Mouse (Mus musculus): Measurements from ENCODE around the gene Prps1l3. TPM values are rescaled to one million over a fixed set of nuclear protein-coding genes. Genes with fewer than 3 reads are reported as not detected.

Gene Prps1l3
- polyA plus RNA-seq, 1 experiment from 2014 or later = 21.5 TPM

DNA sequence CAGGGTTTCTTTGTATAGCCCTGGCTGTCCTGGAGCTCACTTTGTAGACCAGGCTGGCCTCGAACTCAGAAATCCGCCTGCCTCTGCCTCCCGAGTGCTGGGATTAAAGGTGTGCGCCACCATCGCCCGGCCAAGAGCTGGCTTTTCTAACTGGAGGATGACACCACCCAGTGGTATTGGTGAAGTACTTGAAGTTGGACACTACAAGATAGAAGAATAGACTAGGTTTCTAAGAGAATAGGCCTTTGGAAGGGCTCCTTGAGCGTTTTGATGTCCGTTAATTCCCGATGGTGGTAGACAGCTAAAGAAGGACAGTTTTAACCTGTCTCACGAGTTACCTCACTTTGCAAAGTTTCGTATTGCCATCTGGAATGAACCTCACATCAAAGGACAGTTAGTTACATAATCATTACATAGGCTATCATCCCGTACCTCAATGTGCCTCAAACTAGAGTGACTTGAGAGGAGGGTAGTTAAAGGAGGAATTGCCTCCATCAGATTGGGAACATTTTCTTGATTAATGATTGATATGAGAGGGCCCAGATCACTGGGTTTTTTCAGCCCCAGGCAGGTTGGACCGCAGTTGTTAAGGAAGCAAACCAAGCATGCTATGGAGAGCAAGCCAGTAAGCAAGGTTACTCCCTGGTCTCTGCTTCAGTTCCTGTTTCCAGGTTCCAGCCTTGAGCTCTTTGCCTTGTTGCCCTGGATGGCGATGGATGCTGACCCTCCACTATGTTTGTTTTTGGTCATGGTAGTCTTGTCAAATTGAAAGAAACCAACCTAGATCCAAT lies 1.1 kb downstream of the Prps1l3 start:
- H3K27me3 ChIP-seq (replicated peaks; ENCODE audit: control insufficient read depth, insufficient read depth, low read length) = no peaks in the 10 kb centered on the region
- TF ChIP-seq CTCF (IDR thresholded peaks at IDR 0.05; ENCODE audit: low read depth) = peak; percentile 56
- H3K4me1 ChIP-seq (replicated peaks; ENCODE audit: control insufficient read depth, insufficient read depth, low read length) = peaks cover 5% of the 10 kb centered on the region; the same call in 1 of the 2 replicates
- H3K9ac ChIP-seq (ENCODE audit: low read depth, low read length) = peak overlapping the region; percentile 73
- H3K4me3 ChIP-seq (ENCODE audit: low read depth, low read length) = peak overlapping the region; percentile 71
- 0 out of 2 replicates have a peak, but pooled peaks have one; percentile 27 for ATAC-seq
- no peaks in the 10 kb centered on the region for H3K9me3 ChIP-seq (ENCODE audit: control insufficient read depth)
- peak overlapping the region; percentile 84 for H3K4me2 ChIP-seq (replicated peaks; ENCODE audit: low read depth)
- no peak overlapping the region; the same call in 1 of the 2 replicates for H3K27ac ChIP-seq (ENCODE audit: low read depth, low read length)
- no peaks in the 10 kb centered on the region for H3K36me3 ChIP-seq (ENCODE audit: control insufficient read depth, insufficient read depth)
- 49% methylated on average over 14 of the region's 14 CpGs for WGBS

DNA sequence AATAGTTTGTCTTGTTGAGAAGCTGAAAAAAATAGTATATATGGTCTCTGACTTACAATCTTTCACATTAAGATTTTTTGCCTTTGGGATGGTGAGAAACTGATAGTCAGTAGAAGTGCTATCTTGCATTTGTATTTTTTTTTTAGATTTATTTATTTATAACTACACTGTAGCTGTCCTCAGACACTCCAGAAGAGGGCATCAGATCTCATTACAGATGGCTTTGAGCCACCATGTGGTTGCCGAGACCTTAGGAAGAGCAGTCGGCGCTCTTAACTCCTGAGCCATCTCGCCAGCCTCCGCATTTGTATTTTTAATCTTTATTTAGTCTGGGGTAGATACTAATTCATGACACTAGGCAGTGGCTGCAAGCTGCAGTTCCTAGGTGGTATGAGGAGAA lies 3.2 kb downstream of the Prps1l3 start:
- Histone ChIP-seq H3K9me3 (ENCODE audit: control insufficient read depth) (no peaks in the 10 kb centered on the region), H3K4me3 (ENCODE audit: low read depth, low read length) (no peak overlapping the region), H3K4me2 (replicated peaks; ENCODE audit: low read depth) (no peak overlapping the region), H3K9ac (ENCODE audit: low read depth, low read length) (no peak overlapping the region), H3K36me3 (ENCODE audit: control insufficient read depth, insufficient read depth) (peaks cover 3% of the 10 kb centered on the region), H3K4me1 (replicated peaks; ENCODE audit: control insufficient read depth, insufficient read depth, low read length) (peaks cover 5% of the 10 kb centered on the region; the same call in 1 of the 2 replicates), H3K27me3 (replicated peaks; ENCODE audit: control insufficient read depth, insufficient read depth, low read length) (no peaks in the 10 kb centered on the region), H3K27ac (ENCODE audit: low read depth, low read length) (no peak overlapping the region)
- no peak for TF ChIP-seq CTCF (IDR thresholded peaks at IDR 0.05; ENCODE audit: low read depth)
- WGBS = 89% methylated on average over 5 of the region's 5 CpGs
- ATAC-seq = no peak

DNA sequence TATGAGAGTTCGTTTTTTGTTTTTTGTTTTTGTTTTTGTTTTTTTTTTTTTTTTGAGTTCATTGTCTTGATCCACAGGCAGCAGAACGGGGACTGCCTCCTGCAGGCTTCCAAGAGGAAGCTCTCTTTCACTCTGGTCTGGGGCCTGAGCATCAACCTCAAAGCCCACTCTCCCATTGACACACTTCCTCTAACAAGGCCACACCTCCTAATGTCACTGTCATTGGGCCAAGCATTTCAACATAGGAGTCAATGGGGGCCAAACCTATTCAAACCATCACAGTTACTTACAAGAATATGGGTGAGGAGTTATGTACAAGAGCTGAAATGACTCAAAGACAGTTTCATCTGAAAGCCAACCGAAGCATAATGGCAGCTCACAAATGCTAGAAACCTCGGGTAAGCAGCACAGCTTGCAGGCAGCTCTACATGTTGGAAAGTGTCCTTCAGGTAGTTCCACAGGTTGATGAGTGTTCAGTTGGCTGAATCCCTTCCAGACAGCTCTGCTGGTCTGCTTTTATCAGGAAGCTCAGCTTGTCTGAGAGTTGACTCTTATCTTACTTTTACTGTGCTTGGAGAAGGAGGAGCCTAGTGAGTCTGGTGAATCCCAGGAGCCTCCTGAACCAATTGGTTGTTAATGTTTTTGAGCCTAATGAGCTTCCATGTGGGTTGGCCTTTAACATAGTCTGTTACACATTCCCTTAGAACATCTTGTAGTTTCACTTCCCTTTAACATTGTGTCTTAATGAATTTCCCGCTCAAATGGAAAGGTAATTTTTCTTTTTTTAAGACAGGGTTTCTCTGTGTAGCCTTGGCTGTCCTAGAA lies 13.7 kb downstream of the Prps1l3 start:
- H3K4me2 ChIP-seq (replicated peaks; ENCODE audit: low read depth) = no peak overlapping the region
- H3K4me3 ChIP-seq (ENCODE audit: low read depth, low read length) = no peak overlapping the region
- H3K27ac ChIP-seq (ENCODE audit: low read depth, low read length) = no peak overlapping the region
- TF ChIP-seq CTCF (IDR thresholded peaks at IDR 0.05; ENCODE audit: low read depth) = no peak
- no peak for ATAC-seq
- H3K9ac ChIP-seq (ENCODE audit: low read depth, low read length) = no peak overlapping the region
- H3K36me3 ChIP-seq (ENCODE audit: control insufficient read depth, insufficient read depth) = peaks cover 6% of the 10 kb centered on the region
- no peaks in the 10 kb centered on the region for H3K4me1 ChIP-seq (replicated peaks; ENCODE audit: control insufficient read depth, insufficient read depth, low read length)
- H3K27me3 ChIP-seq (replicated peaks; ENCODE audit: control insufficient read depth, insufficient read depth, low read length) = no peaks in the 10 kb centered on the region
- no peaks in the 10 kb centered on the region for H3K9me3 ChIP-seq (ENCODE audit: control insufficient read depth)
- 89% methylated on average over 5 of the region's 5 CpGs for WGBS

DNA sequence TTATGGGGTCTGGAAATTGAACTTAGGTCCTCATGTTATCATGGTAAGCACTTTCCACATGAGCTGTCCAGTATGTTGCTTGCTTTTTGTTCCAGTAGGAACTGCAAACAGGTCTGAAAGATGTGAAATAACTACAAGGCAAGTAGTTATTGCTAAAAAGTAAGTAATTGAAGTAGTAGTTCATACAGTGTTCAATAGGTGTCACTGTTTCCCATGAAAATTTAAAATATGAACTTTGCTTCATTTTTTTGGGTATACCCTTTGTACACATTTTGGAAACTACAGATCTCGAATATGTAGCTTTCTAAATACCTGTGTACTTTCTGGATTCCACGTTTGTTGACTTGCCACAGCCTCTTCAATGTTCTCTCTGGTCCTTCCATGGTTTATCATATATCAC lies 28.4 kb downstream of the Prps1l3 start:
- no peak for ATAC-seq
- no peaks in the 10 kb centered on the region for H3K27me3 ChIP-seq (replicated peaks; ENCODE audit: control insufficient read depth, insufficient read depth, low read length)
- H3K4me2 ChIP-seq (replicated peaks; ENCODE audit: low read depth) = no peak overlapping the region
- H3K4me1 ChIP-seq (replicated peaks; ENCODE audit: control insufficient read depth, insufficient read depth, low read length) = no peaks in the 10 kb centered on the region
- H3K9ac ChIP-seq (ENCODE audit: low read depth, low read length) = no peak overlapping the region
- 36% methylated on average over 2 of the region's 2 CpGs for WGBS
- H3K4me3 ChIP-seq (ENCODE audit: low read depth, low read length) = no peak overlapping the region
- H3K9me3 ChIP-seq (ENCODE audit: control insufficient read depth) = no peaks in the 10 kb centered on the region
- TF ChIP-seq CTCF (IDR thresholded peaks at IDR 0.05; ENCODE audit: low read depth) = peak; percentile 44
- H3K27ac ChIP-seq (ENCODE audit: low read depth, low read length) = no peak overlapping the region
- no peaks in the 10 kb centered on the region for H3K36me3 ChIP-seq (ENCODE audit: control insufficient read depth, insufficient read depth)

DNA sequence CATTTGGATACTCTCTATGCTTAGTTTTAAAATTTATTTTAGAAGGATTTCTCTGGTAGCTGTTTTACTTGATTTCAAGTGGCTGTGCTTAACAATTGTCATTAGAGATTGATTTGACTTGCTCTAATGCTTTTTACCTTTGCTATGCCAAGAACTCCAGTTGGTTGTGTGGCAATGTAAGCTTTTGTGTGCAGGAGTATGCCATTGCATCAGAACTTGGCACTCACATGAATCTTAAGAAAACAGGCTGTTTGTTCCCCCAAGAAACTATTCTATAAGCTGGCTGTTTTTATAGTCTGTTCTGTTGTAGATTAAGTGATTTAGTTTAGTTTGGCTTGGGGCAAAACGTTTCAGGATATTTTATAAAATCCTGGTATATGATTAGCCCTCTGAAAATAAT lies 45.2 kb downstream of the Prps1l3 start:
- H3K36me3 ChIP-seq (ENCODE audit: control insufficient read depth, insufficient read depth) = no peaks in the 10 kb centered on the region
- H3K27me3 ChIP-seq (replicated peaks; ENCODE audit: control insufficient read depth, insufficient read depth, low read length) = no peaks in the 10 kb centered on the region
- WGBS = 57% methylated on average over 1 of the region's 1 CpGs
- no peak for TF ChIP-seq CTCF (IDR thresholded peaks at IDR 0.05; ENCODE audit: low read depth)
- no peaks in the 10 kb centered on the region for H3K4me1 ChIP-seq (replicated peaks; ENCODE audit: control insufficient read depth, insufficient read depth, low read length)
- no peak for ATAC-seq
- H3K4me3 ChIP-seq (ENCODE audit: low read depth, low read length) = no peak overlapping the region
- H3K9ac ChIP-seq (ENCODE audit: low read depth, low read length) = no peak overlapping the region
- H3K4me2 ChIP-seq (replicated peaks; ENCODE audit: low read depth) = no peak overlapping the region
- H3K27ac ChIP-seq (ENCODE audit: low read depth, low read length) = no peak overlapping the region
- H3K9me3 ChIP-seq (ENCODE audit: control insufficient read depth) = no peaks in the 10 kb centered on the region

Data from intestine, postnatal 0 days (tissue).